Mouse (Mus musculus): ENCODE measurements around the gene Dusp23. TPM values are rescaled to one million over a fixed set of nuclear protein-coding genes. Genes with fewer than 3 reads are reported as not detected.

Dusp23 gene
- polyA plus RNA-seq (2017; shearing (Covaris generic)), result 8.1 TPM

GRCm38 (mm10) chr1:172632451-172633326, at the start of gene Dusp23:
Dusp23 (minus strand) TSS chr1:172632962.

DNA sequence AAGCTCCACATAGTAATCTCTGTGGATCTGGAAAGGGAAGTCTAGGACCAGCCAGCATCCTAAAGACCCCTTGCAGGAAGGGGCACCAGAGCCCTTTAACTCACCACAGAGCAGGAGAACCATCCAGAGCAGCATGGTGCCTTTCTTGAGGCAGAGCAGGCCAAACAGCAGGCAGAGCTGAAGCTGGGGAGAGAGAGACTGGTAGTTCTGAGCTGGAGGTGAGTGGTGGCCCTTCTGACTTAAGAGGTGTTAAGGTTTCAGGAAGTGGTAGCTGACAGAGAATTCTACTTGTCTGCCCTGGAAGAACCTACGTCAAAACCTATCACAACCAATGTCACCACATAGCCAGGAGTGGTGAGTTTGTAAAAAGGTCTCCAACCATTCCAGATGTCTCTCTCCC, 30.4 kb downstream of the Dusp23 start, which contains the start of gene Fcrl6:
Fcrl6 (minus strand) TSS at position 226 of the 400 bp plus-strand sequence.

DNA sequence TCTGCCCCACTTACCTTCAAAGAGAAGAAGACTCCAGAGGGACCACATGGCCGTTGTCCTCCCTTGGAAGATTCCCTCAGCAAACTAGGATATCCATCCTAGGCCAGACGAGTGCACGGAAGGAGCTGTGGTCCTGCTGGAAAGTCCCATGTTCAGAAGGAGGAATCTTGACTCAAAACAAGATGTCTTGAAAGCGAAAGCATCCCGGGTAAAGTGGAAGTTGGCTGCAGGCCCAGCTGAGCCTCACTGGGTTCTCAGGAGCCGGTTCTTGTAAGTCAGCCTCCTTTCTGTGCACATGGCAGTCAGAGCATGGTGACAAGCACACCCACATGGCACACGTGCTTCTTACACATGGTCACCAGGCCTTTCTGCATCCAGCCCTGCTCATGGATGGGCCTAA, 42.4 kb downstream of the Dusp23 start, which contains the start of gene Slamf8:
Slamf8 (minus strand) TSS at position 184 of the 400 bp plus-strand sequence.

Other genes with a start within 250 kb of the Dusp23 start
- not detected for gene Slamf9, start 157.6 kb downstream of the Dusp23 start, polyA plus RNA-seq (2017; shearing (Covaris generic))
- 2.3 TPM for gene Igsf9, start 151.2 kb downstream of the Dusp23 start, polyA plus RNA-seq (2017; shearing (Covaris generic))
- 369 TPM for gene Tagln2, start 132.9 kb downstream of the Dusp23 start, polyA plus RNA-seq (2017; shearing (Covaris generic))
- 0.37 TPM for gene Cfap45, start 112.2 kb downstream of the Dusp23 start, polyA plus RNA-seq (2017; shearing (Covaris generic))
- gene Vsig8, start 77.0 kb downstream of the Dusp23 start, polyA plus RNA-seq (2017; shearing (Covaris generic)), result not detected
- gene Slamf8, start 42.4 kb downstream of the Dusp23 start, polyA plus RNA-seq (2017; shearing (Covaris generic)), result 0.16 TPM
- not detected for gene Fcrl6, start 30.4 kb downstream of the Dusp23 start, polyA plus RNA-seq (2017; shearing (Covaris generic))
- gene Crp, start 65.1 kb upstream of the Dusp23 start, polyA plus RNA-seq (2017; shearing (Covaris generic)), result not detected